ENCODE assay signal across 8 mouse cellular contexts in genomic region chr11:32226124-32226871, GRCm38 (mm10). TPM values are rescaled to one million over a fixed set of nuclear protein-coding genes. Genes with fewer than 3 reads are reported as not detected.
DNase-seq lines count a peak whose midpoint lies in the region; ATAC-seq and TF ChIP-seq lines count a peak whose summit lies in the region.

Gene Mpg, plus strand, starts transcription at chr11:32226505.

- peak within 1 kb of the TSS; percentile 79 for H3K4me3 ChIP-seq in erythroblast, embryonic 14.5 days (replicated peaks)
- H3K4me3 ChIP-seq in heart, embryonic 12.5 days, result peak within 1 kb of the TSS; percentile 72
- peak within 1 kb of the TSS; percentile 71 for H3K4me3 ChIP-seq in kidney, postnatal 0 days (replicated peaks; ENCODE audit: low read depth, low read length)
- peak within 1 kb of the TSS; percentile 71 to 90 for H3K4me3 ChIP-seq in liver, embryonic 14.5 days (ENCODE audit: insufficient read depth in 1 of 2, low read depth in 2 of 2, low read length in 2 of 2)
- peak within 1 kb of the TSS; percentile 73 for H3K4me3 ChIP-seq in stomach, embryonic 15.5 days (replicated peaks)

- DNase-seq in brain, embryonic 14.5 days (ENCODE audit: low read depth), result peak; percentile 94
- peak; percentile 95 for DNase-seq in kidney, postnatal 0 days (ENCODE audit: low spot score)
- DNase-seq in liver, embryonic 14.5 days (ENCODE audit: low read depth in 3 of 3, low spot score in 3 of 3), result peak; percentile 80 to 84 (median 80)
- DNase-seq in neural tube, embryonic 10.5 days (ENCODE audit: extremely low spot score, low spot score), result peak; percentile 87

- no peak for TF ChIP-seq CTCF in brain, embryonic 14.5 days (IDR thresholded peaks at IDR 0.05; ENCODE audit: borderline replicate concordance, extremely low read depth, insufficient read depth, insufficient read length)
- TF ChIP-seq CTCF in kidney, postnatal 0 days (IDR thresholded peaks at IDR 0.05; ENCODE audit: low read depth), result no peak
- TF ChIP-seq CTCF in liver, embryonic 14.5 days (IDR thresholded peaks at IDR 0.05; ENCODE audit: low read depth), result no peak

- TF ChIP-seq POLR2A in brain, embryonic 14.5 days (IDR thresholded peaks at IDR 0.05; ENCODE audit: borderline replicate concordance, extremely low read depth, insufficient read depth, insufficient read length, poor library complexity, severe bottlenecking), result peak; percentile 92

- H3K9me3 ChIP-seq in erythroblast, embryonic 14.5 days (ENCODE audit: control insufficient read depth, low read length), result peaks cover 21% of the 10 kb centered on the region
- H3K9me3 ChIP-seq in heart, embryonic 12.5 days (replicated peaks), result no peaks in the 10 kb centered on the region
- no peaks in the 10 kb centered on the region for H3K9me3 ChIP-seq in kidney, postnatal 0 days (replicated peaks; ENCODE audit: low read length)
- H3K9me3 ChIP-seq in liver, embryonic 14.5 days (ENCODE audit: control insufficient read depth, low read length), result no peaks in the 10 kb centered on the region
- H3K9me3 ChIP-seq in stomach, embryonic 15.5 days, result no peaks in the 10 kb centered on the region

- H3K27me3 ChIP-seq in erythroblast, embryonic 14.5 days (ENCODE audit: control insufficient read depth), result peaks cover 48% of the 10 kb centered on the region
- no peaks in the 10 kb centered on the region for H3K27me3 ChIP-seq in heart, embryonic 12.5 days (replicated peaks)
- H3K27me3 ChIP-seq in kidney, postnatal 0 days (ENCODE audit: insufficient read depth, low read length), result no peaks in the 10 kb centered on the region
- H3K27me3 ChIP-seq in liver, embryonic 14.5 days (ENCODE audit: control insufficient read depth, insufficient read depth, low read length), result peaks cover 40% of the 10 kb centered on the region
- no peaks in the 10 kb centered on the region for H3K27me3 ChIP-seq in stomach, embryonic 15.5 days (replicated peaks)

- no peak for TF ChIP-seq EP300 in liver, embryonic 14.5 days (IDR thresholded peaks at IDR 0.05; ENCODE audit: low read depth)

- WGBS in heart, embryonic 12.5 days, result 3% methylated on average over 47 of the region's 47 CpGs
- WGBS in kidney, postnatal 0 days, result 3% methylated on average over 47 of the region's 47 CpGs
- 2% methylated on average over 47 of the region's 47 CpGs for WGBS in liver, embryonic 14.5 days (ENCODE audit: insufficient replicate concordance)
- whole genome bisulfite sequencing in stomach, embryonic 15.5 days, result 3% methylated on average over 46 of the region's 47 CpGs

- H3K4me2 ChIP-seq in heart, embryonic 12.5 days, result peak within 1 kb of the TSS; percentile 82
- H3K4me2 ChIP-seq in kidney, postnatal 0 days (ENCODE audit: low read length), result peak within 1 kb of the TSS; percentile 87
- H3K4me2 ChIP-seq in liver, embryonic 14.5 days (ENCODE audit: low read depth), result peak within 1 kb of the TSS; percentile 95
- peak within 1 kb of the TSS; percentile 84 for H3K4me2 ChIP-seq in stomach, embryonic 15.5 days

- H3K9ac ChIP-seq in heart, embryonic 12.5 days, result peak within 1 kb of the TSS; percentile 88
- peak within 1 kb of the TSS; percentile 88 for H3K9ac ChIP-seq in kidney, postnatal 0 days (ENCODE audit: low read depth, low read length)
- H3K9ac ChIP-seq in liver, embryonic 14.5 days (replicated peaks), result peak within 1 kb of the TSS; percentile 93
- peak within 1 kb of the TSS; percentile 81 for H3K9ac ChIP-seq in stomach, embryonic 15.5 days

- peak within 1 kb of the TSS; percentile 88 for H3K27ac ChIP-seq in heart, embryonic 12.5 days (ENCODE audit: poor library complexity, severe bottlenecking)
- peak within 1 kb of the TSS; percentile 89 for H3K27ac ChIP-seq in kidney, postnatal 0 days
- peak within 1 kb of the TSS; percentile 34 for H3K27ac ChIP-seq in liver, embryonic 14.5 days
- H3K27ac ChIP-seq in stomach, embryonic 15.5 days, result peak within 1 kb of the TSS; percentile 93

- peaks cover 42% of the 10 kb centered on the region for H3K36me3 ChIP-seq in erythroblast, embryonic 14.5 days (ENCODE audit: control insufficient read depth)
- peaks cover 32% of the 10 kb centered on the region for H3K36me3 ChIP-seq in heart, embryonic 12.5 days
- 0 out of 2 replicates have a peak, but pooled peaks cover 10% of the 10 kb centered on the region for H3K36me3 ChIP-seq in kidney, postnatal 0 days (ENCODE audit: insufficient read depth, low read length)
- H3K36me3 ChIP-seq in liver, embryonic 14.5 days (replicated peaks; ENCODE audit: control insufficient read depth, insufficient read depth, low read depth), result peaks cover 19% of the 10 kb centered on the region
- H3K36me3 ChIP-seq in stomach, embryonic 15.5 days, result peaks cover 7% of the 10 kb centered on the region; the same call in 1 of the 2 replicates

- H3K4me1 ChIP-seq in erythroblast, embryonic 14.5 days (ENCODE audit: control insufficient read depth), result peaks cover 79% of the 10 kb centered on the region
- peaks cover 50% of the 10 kb centered on the region for H3K4me1 ChIP-seq in heart, embryonic 12.5 days (replicated peaks)
- H3K4me1 ChIP-seq in kidney, postnatal 0 days (replicated peaks; ENCODE audit: insufficient read depth, low read length), result peaks cover 27% of the 10 kb centered on the region
- peaks cover 15 to 28% of the 10 kb centered on the region in 2 experiments for H3K4me1 ChIP-seq in liver, embryonic 14.5 days (replicated peaks; ENCODE audit: control insufficient read depth in 2 of 2, insufficient read depth in 2 of 2, low read length in 1 of 2)
- H3K4me1 ChIP-seq in stomach, embryonic 15.5 days, result peaks cover 47% of the 10 kb centered on the region

- ATAC-seq in CD4-positive, CD25-positive, alpha-beta regulatory T cell, adult 4 months, result peak; percentile 95
- peak; percentile 80 for ATAC-seq in heart, embryonic 12.5 days (ENCODE audit: insufficient number of reproducible peaks, low FRiP score)
- ATAC-seq in kidney, postnatal 0 days (replicated peaks; ENCODE audit: low FRiP score, low read depth), result peak; percentile 68
- peak; percentile 87 for ATAC-seq in liver, embryonic 14.5 days (ENCODE audit: insufficient read depth)
- peak; percentile 68 for ATAC-seq in stomach, embryonic 15.5 days (ENCODE audit: insufficient read depth, low FRiP score, low read depth)

RNA-seq across cellular contexts. Expression of gene Mpg, which starts in this region (rescaled TPM):
- polyA plus RNA-seq in CD4-positive, CD25-positive, alpha-beta regulatory T cell, adult 4 months (2017; shearing (Covaris generic)), result 10 to 100 TPM; 27.0 to 39.9 TPM
- 18.6 and 21.3 TPM in 2 replicates for polyA plus RNA-seq in brain, embryonic 14.5 days (2012; rRNA removed)
- 4.8 and 5.0 TPM in 2 replicates for polyA plus RNA-seq in erythroblast, embryonic 14.5 days (2012)
- polyA plus RNA-seq in heart, embryonic 12.5 days (2016; fragmentation: Nextera tagmentation; extraction: Ambion mirVana), result 17.8 and 19.1 TPM in 2 replicates
- polyA plus RNA-seq in kidney, postnatal 0 days (2015; fragmentation: Nextera tagmentation; extraction: Ambion mirVana), result 31.6 and 33.0 TPM in 2 replicates
- polyA plus RNA-seq in liver, embryonic 14.5 days (2012; rRNA removed), result 8.1 and 9.9 TPM in 2 replicates
- 17.0 and 18.1 TPM in 2 replicates for polyA plus RNA-seq in liver, embryonic 14.5 days (2014; fragmentation: Nextera tagmentation; extraction: Ambion mirVana)
- polyA plus RNA-seq in stomach, embryonic 15.5 days (2015; fragmentation: Nextera tagmentation; extraction: Ambion mirVana), result 32.7 and 35.8 TPM in 2 replicates

Comparison
In these comparisons a context has a peak if more than half of its experiments do, and no peak if none do; other contexts are left out.
1. Peak in every context shown above with its lines: DNase-seq, ATAC-seq, H3K4me3 ChIP-seq and H3K27ac ChIP-seq.
2. H3K27ac ChIP-seq: peak in every context shown above with its lines; median percentile 93 in stomach, embryonic 15.5 days; 89 in kidney, postnatal 0 days; 88 in heart, embryonic 12.5 days; 34 in liver, embryonic 14.5 days.